Mouse (Mus musculus) kidney, adult 2 months (tissue): ENCODE measurements around the gene Tspear.

ENCODE experiments used
- CTCF ChIP-seq: fragments of 200-500 bp; conservative IDR thresholded peaks from 2 replicates; pipeline ENCODE4 v1.5.1; 2011; ENCODE audit warnings: low read depth, mild to moderate bottlenecking, control low read depth, low read length, moderate library complexity, mixed read lengths; ENCODE audit not compliant: insufficient read depth, insufficient read length
- POLR2A ChIP-seq: fragments of 200-500 bp; IDR thresholded peaks from one replicate; pipeline ENCODE4 v1.6.1; 2011; ENCODE audit warnings: low read depth, low read length, control low read depth

DNA sequence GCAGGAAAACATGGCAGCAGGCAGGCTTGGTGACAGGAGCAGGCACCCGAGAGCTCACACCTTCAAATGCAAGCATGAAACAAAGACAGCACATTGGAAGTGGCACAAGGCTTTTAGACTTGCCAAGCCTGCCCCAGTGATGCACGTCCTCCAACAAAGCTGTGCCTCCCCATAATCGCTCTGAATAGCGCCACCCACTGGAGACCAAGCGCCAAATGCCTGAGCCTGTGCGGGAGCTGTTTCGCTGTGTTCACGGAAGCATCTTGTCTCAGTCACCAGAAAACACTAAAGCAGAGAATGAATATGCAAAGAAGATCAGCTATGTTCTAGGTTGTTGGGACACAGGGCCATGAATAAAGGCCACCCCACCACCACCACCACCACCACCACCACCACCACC lies 38.5 kb downstream of the Tspear start:
- TF ChIP-seq CTCF (0 out of 2 replicates have a peak, but pooled peaks have one; percentile 3), POLR2A (no peak)
